Mouse (Mus musculus): ENCODE results near the gene Vash2.

DNA sequence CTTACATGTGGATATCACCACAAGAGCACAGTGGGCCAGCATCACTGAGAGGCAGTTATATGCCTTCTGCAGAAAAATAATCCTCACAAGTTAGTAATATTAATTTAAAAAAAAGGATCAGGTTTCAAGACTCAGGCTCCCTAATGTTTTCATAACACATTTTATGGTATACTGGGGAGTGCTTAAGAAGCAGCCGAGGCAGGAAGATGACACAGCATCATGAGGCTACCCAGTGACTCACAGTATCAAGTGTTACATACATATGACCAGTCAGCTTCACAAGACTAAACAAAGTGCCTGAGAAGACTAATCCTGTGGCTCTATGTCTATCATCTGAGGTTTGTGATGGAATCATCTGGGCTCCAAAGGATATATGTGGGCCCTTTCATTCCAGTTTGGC, 18.9 kb upstream of the Vash2 start:
- TF ChIP-seq CTCF (conservative IDR thresholded peaks at IDR 0.05; ENCODE audit: insufficient read depth, insufficient read length, low read depth, low read length) (no peak), POLR2A (IDR thresholded peaks at IDR 0.05; ENCODE audit: low read depth, low read length) (no peak)
